17 mouse cellular contexts compared by ENCODE assay signal in the genomic region with DNA sequence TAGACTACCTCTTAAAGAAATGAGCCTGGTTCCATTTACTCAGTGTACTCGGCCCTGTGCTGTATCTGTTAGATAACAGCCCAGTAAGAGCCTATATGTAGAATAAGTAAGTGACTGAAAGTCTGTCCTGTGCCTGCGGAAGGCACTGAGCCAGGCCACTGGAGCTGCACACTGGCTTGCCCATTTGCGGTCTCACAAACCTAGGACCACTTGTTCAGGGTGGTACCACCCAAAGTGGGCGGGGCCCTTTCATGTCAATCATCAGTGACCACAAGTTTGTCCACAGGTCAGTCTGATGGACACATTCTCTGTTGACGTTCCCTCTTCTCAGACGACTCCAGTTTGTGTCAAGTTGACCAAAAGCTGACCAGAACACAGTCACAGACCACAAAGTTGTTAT. TPM values are rescaled to one million over a fixed set of nuclear protein-coding genes. Genes with fewer than 3 reads are reported as not detected.
A peak's percentile ranks its signal among the peaks of the same experiment; 100 is the strongest.
DNase-seq lines count a peak whose midpoint lies in the region; ATAC-seq and TF ChIP-seq lines count a peak whose summit lies in the region.
"Had no signal": no experiment of that assay in that cellular context is flagged by ENCODE, and none has a peak within 500 bp of the region (broad histone marks: within the 10 kb centered on the region; RNA-seq: fewer than 3 reads in every experiment).

No protein-coding gene starts in this region.

- no peak for TF ChIP-seq CTCF in gastrocnemius, adult 2 months (IDR thresholded peaks at IDR 0.05)

- 67% methylated on average over 6 of the region's 6 CpGs for WGBS in heart, embryonic 15.5 days
- WGBS in lung, embryonic 15.5 days: 88% methylated on average over 6 of the region's 6 CpGs

- H3K4me2 ChIP-seq in heart, embryonic 15.5 days: no peak overlapping the region
- no peak overlapping the region for H3K4me2 ChIP-seq in lung, embryonic 15.5 days
- H3K4me2 ChIP-seq: forebrain, embryonic 12.5 days; midbrain, embryonic 12.5 days had no signal

- no peak for DNase-seq in gastrocnemius, adult 2 months
- DNase-seq in gastrocnemius, postnatal 36 days: no peak
- no peak for DNase-seq in heart, adult 8-10 months (ENCODE audit: low spot score)
- DNase-seq in lung, postnatal 10 days: no peak
- no peak for DNase-seq in right cerebral cortex, postnatal 36 days (ENCODE audit: low spot score in 2 of 2)
- DNase-seq: cerebellum, adult 9-11 months; kidney, postnatal 36 days; thymus, adult 2 months; thymus, postnatal 4 days had no signal

- H3K36me3 ChIP-seq in heart, embryonic 15.5 days: peaks cover 37% of the 10 kb centered on the region
- H3K36me3 ChIP-seq in lung, embryonic 15.5 days: peaks cover 48% of the 10 kb centered on the region

- peaks cover 19% of the 10 kb centered on the region for H3K4me1 ChIP-seq in heart, embryonic 15.5 days (replicated peaks)
- H3K4me1 ChIP-seq in lung, embryonic 15.5 days: 0 out of 2 replicates have a peak, but pooled peaks cover 8% of the 10 kb centered on the region
- H3K4me1 ChIP-seq: forebrain, embryonic 12.5 days; hindbrain, embryonic 10.5 days; midbrain, embryonic 12.5 days had no signal

- no peaks in the 10 kb centered on the region for H3K9me3 ChIP-seq in heart, embryonic 15.5 days (replicated peaks)
- H3K9me3 ChIP-seq in lung, embryonic 15.5 days: no peaks in the 10 kb centered on the region
- H3K9me3 ChIP-seq: forebrain, embryonic 12.5 days; hindbrain, embryonic 10.5 days; midbrain, embryonic 12.5 days had no signal

- H3K27ac ChIP-seq in gastrocnemius, adult 2 months: peak overlapping the region; percentile 74; the same call in 1 of the 2 replicates
- H3K27ac ChIP-seq in heart, embryonic 15.5 days: peak overlapping the region; percentile 74
- 0 out of 2 replicates have a peak overlapping the region, but pooled peaks have one; percentile 8 for H3K27ac ChIP-seq in lung, embryonic 15.5 days
- H3K27ac ChIP-seq: forebrain, embryonic 12.5 days; hindbrain, embryonic 10.5 days; midbrain, embryonic 12.5 days had no signal

- ATAC-seq in heart, embryonic 15.5 days (replicated peaks; ENCODE audit: insufficient number of reproducible peaks, insufficient read depth, low FRiP score, low read depth): peak; percentile 26; the same call in 1 of the 2 replicates
- no peak for ATAC-seq in lung, embryonic 15.5 days (ENCODE audit: borderline replicate concordance, extremely low read depth, low FRiP score, low TSS enrichment)
- ATAC-seq: hindbrain, embryonic 16.5 days had no signal

- no peak overlapping the region for H3K9ac ChIP-seq in heart, embryonic 15.5 days
- no peak overlapping the region for H3K9ac ChIP-seq in lung, embryonic 15.5 days
- H3K9ac ChIP-seq: forebrain, embryonic 12.5 days; midbrain, embryonic 12.5 days had no signal

- no peaks in the 10 kb centered on the region for H3K27me3 ChIP-seq in heart, embryonic 15.5 days
- H3K27me3 ChIP-seq in lung, embryonic 15.5 days: no peaks in the 10 kb centered on the region
- H3K27me3 ChIP-seq: forebrain, embryonic 12.5 days; midbrain, embryonic 12.5 days; Patski had no signal

- no peak overlapping the region for H3K4me3 ChIP-seq in gastrocnemius, adult 2 months
- H3K4me3 ChIP-seq in heart, embryonic 15.5 days: no peak overlapping the region
- no peak overlapping the region for H3K4me3 ChIP-seq in lung, embryonic 15.5 days
- H3K4me3 ChIP-seq: erythroblast, embryonic 14.5 days; forebrain, embryonic 12.5 days; hindbrain, embryonic 10.5 days; midbrain, embryonic 12.5 days had no signal

- intact Hi-C loops in gastrocnemius, adult 2 months (cut with DNase I): loop anchor here (5.0 kb wide), 1 partner anchor 188 kb away; no protein-coding TSS in a partner anchor
- intact Hi-C loops in gastrocnemius, postnatal 36 days (cut with DNase I): no loop called here

RNA-seq across cellular contexts. Expression of gene Nhlrc2, which starts 40.9 kb away (rescaled TPM):
- 1 to 10 TPM; 7.2 to 10.0 TPM for total RNA-seq in gastrocnemius, adult 2 months (2021)
- total RNA-seq in gastrocnemius, postnatal 36 days (2021): 1 to 10 TPM; 8.5 to 9.1 TPM
- 14.4 and 14.9 TPM in 2 replicates for polyA plus RNA-seq in heart, embryonic 15.5 days (2015; fragmentation: Nextera tagmentation; extraction: Ambion mirVana)
- 10 to 100 TPM; 25.7 to 28.2 (median 27.7) TPM for total RNA-seq in heart, adult 8-10 months (2022)
- 19.1 and 19.4 TPM in 2 replicates for polyA plus RNA-seq in lung, embryonic 15.5 days (2015; fragmentation: Nextera tagmentation; extraction: Ambion mirVana)

RNA-seq across cellular contexts. Expression of gene Dclre1a, which starts 41.0 kb away (rescaled TPM):
- total RNA-seq in gastrocnemius, adult 2 months (2021): 1 to 10 TPM; 3.3 to 4.7 TPM
- total RNA-seq in gastrocnemius, postnatal 36 days (2021): 1 to 10 TPM; 2.1 to 3.8 TPM
- 13.9 and 14.3 TPM in 2 replicates for polyA plus RNA-seq in heart, embryonic 15.5 days (2015; fragmentation: Nextera tagmentation; extraction: Ambion mirVana)
- 10 to 100 TPM in 2 of 4 experiments, 1 to 10 TPM in 2; 7.4 to 12.5 (median 10.6) TPM for total RNA-seq in heart, adult 8-10 months (2022)
- 19.9 and 21.1 TPM in 2 replicates for polyA plus RNA-seq in lung, embryonic 15.5 days (2015; fragmentation: Nextera tagmentation; extraction: Ambion mirVana)

Comparison
In these comparisons a context has a peak if more than half of its experiments do, and no peak if none do; other contexts are left out.
1. H3K27ac ChIP-seq: peak in every context shown above with its lines; median percentile 74 in gastrocnemius, adult 2 months; 74 in heart, embryonic 15.5 days; 8 in lung, embryonic 15.5 days.